Mouse (Mus musculus): ENCODE data around the gene Cachd1. TPM values are rescaled to one million over a fixed set of nuclear protein-coding genes. Genes with fewer than 3 reads are reported as not detected.

Gene Cachd1
- total and polyA plus RNA-seq, 2 experiments from 2014 or later: 15.3 to 30.3 TPM

- Histone ChIP-seq H3K9ac (replicated peaks; ENCODE audit: low read length) (no peak overlapping the region), H3K9me3 (ENCODE audit: low read length) (no peaks in the 10 kb centered on the region), H3K4me2 (ENCODE audit: low read depth, low read length) (no peak overlapping the region), H3K4me1 (ENCODE audit: insufficient read depth, low read length) (peaks cover 2% of the 10 kb centered on the region; the same call in 1 of the 2 replicates), H3K4me3 (ENCODE audit: low read length) (no peak overlapping the region), H3K36me3 (ENCODE audit: insufficient read depth, low read length) (no peaks in the 10 kb centered on the region), H3K27me3 (ENCODE audit: insufficient read depth, low read length) (no peaks in the 10 kb centered on the region), H3K27ac (no peak overlapping the region)
- 64% methylated on average over 8 of the region's 8 CpGs for WGBS
- ATAC-seq: no peak
- TF ChIP-seq CTCF (IDR thresholded peaks at IDR 0.05; ENCODE audit: low read depth): no peak
- DNase-seq (ENCODE audit: low spot score): no peak
Observed at GRCm38 (mm10) chr4:100896260-100897010, 120.0 kb downstream of the Cachd1 start.

- DNase-seq (ENCODE audit: low spot score): no peak
- Histone ChIP-seq H3K27ac (no peak overlapping the region), H3K4me2 (ENCODE audit: low read depth, low read length) (no peak overlapping the region), H3K9ac (replicated peaks; ENCODE audit: low read length) (no peak overlapping the region), H3K4me3 (ENCODE audit: low read length) (no peak overlapping the region), H3K27me3 (ENCODE audit: insufficient read depth, low read length) (no peaks in the 10 kb centered on the region), H3K4me1 (ENCODE audit: insufficient read depth, low read length) (peaks cover 2% of the 10 kb centered on the region; the same call in 1 of the 2 replicates), H3K9me3 (ENCODE audit: low read length) (no peaks in the 10 kb centered on the region), H3K36me3 (ENCODE audit: insufficient read depth, low read length) (no peaks in the 10 kb centered on the region)
- 0 out of 2 replicates have a peak, but pooled peaks have one; percentile 47 for ATAC-seq
- 77% methylated on average over 3 of the region's 3 CpGs for WGBS
- no peak for TF ChIP-seq CTCF (IDR thresholded peaks at IDR 0.05; ENCODE audit: low read depth)
Observed at GRCm38 (mm10) chr4:100897943-100898342, 121.5 kb downstream of the Cachd1 start.

- Histone ChIP-seq H3K36me3 (ENCODE audit: insufficient read depth, low read length) (no peaks in the 10 kb centered on the region), H3K4me2 (ENCODE audit: low read depth, low read length) (no peak overlapping the region), H3K4me3 (ENCODE audit: low read length) (no peak overlapping the region), H3K4me1 (ENCODE audit: insufficient read depth, low read length) (peaks cover 14% of the 10 kb centered on the region), H3K27ac (no peak overlapping the region), H3K9ac (replicated peaks; ENCODE audit: low read length) (no peak overlapping the region), H3K27me3 (ENCODE audit: insufficient read depth, low read length) (no peaks in the 10 kb centered on the region), H3K9me3 (ENCODE audit: low read length) (no peaks in the 10 kb centered on the region)
- no peak for DNase-seq (ENCODE audit: low spot score)
- TF ChIP-seq CTCF (IDR thresholded peaks at IDR 0.05; ENCODE audit: low read depth): no peak
- ATAC-seq: peak; percentile 55; the same call in 1 of the 2 replicates
- 48% methylated on average over 9 of the region's 9 CpGs for WGBS
Observed at GRCm38 (mm10) chr4:100909694-100910340, 133.3 kb downstream of the Cachd1 start.

- Histone ChIP-seq H3K27ac (no peak overlapping the region), H3K4me3 (ENCODE audit: low read length) (no peak overlapping the region), H3K36me3 (ENCODE audit: insufficient read depth, low read length) (no peaks in the 10 kb centered on the region), H3K4me2 (ENCODE audit: low read depth, low read length) (peak overlapping the region; percentile 17; the same call in 1 of the 2 replicates), H3K4me1 (ENCODE audit: insufficient read depth, low read length) (peaks cover 14% of the 10 kb centered on the region), H3K9ac (replicated peaks; ENCODE audit: low read length) (no peak overlapping the region), H3K9me3 (ENCODE audit: low read length) (no peaks in the 10 kb centered on the region), H3K27me3 (ENCODE audit: insufficient read depth, low read length) (no peaks in the 10 kb centered on the region)
- DNase-seq (ENCODE audit: low spot score) (no peak), ATAC-seq (no peak)
- WGBS: 15% methylated on average over 11 of the region's 11 CpGs
- 0 out of 2 replicates have a peak, but pooled peaks have one; percentile 1 for TF ChIP-seq CTCF (IDR thresholded peaks at IDR 0.05; ENCODE audit: low read depth)
Observed at GRCm38 (mm10) chr4:100910605-100911330, 134.3 kb downstream of the Cachd1 start.

GRCm38 (mm10) chr4:100911658-100912057 is 135.2 kb downstream of the Cachd1 start:
- DNase-seq (ENCODE audit: low spot score): no peak

GRCm38 (mm10) chr4:100913666-100914065 is 137.2 kb downstream of the Cachd1 start:
- H3K36me3 ChIP-seq (ENCODE audit: insufficient read depth, low read length): no peaks in the 10 kb centered on the region
- DNase-seq (ENCODE audit: low spot score) (peak; percentile 47), ATAC-seq (no peak)
- 36% methylated on average over 4 of the region's 4 CpGs for WGBS
- TF ChIP-seq CTCF (IDR thresholded peaks at IDR 0.05; ENCODE audit: low read depth): no peak
- peaks cover 14% of the 10 kb centered on the region for H3K4me1 ChIP-seq (ENCODE audit: insufficient read depth, low read length)
- no peak overlapping the region for H3K4me2 ChIP-seq (ENCODE audit: low read depth, low read length)
- no peak overlapping the region for H3K9ac ChIP-seq (replicated peaks; ENCODE audit: low read length)
- no peak overlapping the region for H3K4me3 ChIP-seq (ENCODE audit: low read length)
- no peaks in the 10 kb centered on the region for H3K9me3 ChIP-seq (ENCODE audit: low read length)
- no peaks in the 10 kb centered on the region for H3K27me3 ChIP-seq (ENCODE audit: insufficient read depth, low read length)
- no peak overlapping the region for H3K27ac ChIP-seq

More at GRCm38 (mm10) chr4:100911658-100912057, 135.2 kb downstream of the Cachd1 start:
- Histone ChIP-seq H3K4me1 (ENCODE audit: insufficient read depth, low read length) (peaks cover 14% of the 10 kb centered on the region), H3K27me3 (ENCODE audit: insufficient read depth, low read length) (no peaks in the 10 kb centered on the region), H3K4me2 (ENCODE audit: low read depth, low read length) (no peak overlapping the region), H3K9ac (replicated peaks; ENCODE audit: low read length) (no peak overlapping the region), H3K4me3 (ENCODE audit: low read length) (no peak overlapping the region), H3K27ac (no peak overlapping the region), H3K9me3 (ENCODE audit: low read length) (no peaks in the 10 kb centered on the region), H3K36me3 (ENCODE audit: insufficient read depth, low read length) (no peaks in the 10 kb centered on the region)
- TF ChIP-seq CTCF (IDR thresholded peaks at IDR 0.05; ENCODE audit: low read depth): no peak
- ATAC-seq: no peak
- 35% methylated on average over 3 of the region's 3 CpGs for WGBS

Measured in hindbrain, postnatal 0 days (tissue).